Mouse (Mus musculus): ENCODE data around the gene Gm20388. TPM values are rescaled to one million over a fixed set of nuclear protein-coding genes. Genes with fewer than 3 reads are reported as not detected.

Gene Gm20388
- polyA plus RNA-seq, 1 experiment from 2014 or later = 5.3 TPM

DNA sequence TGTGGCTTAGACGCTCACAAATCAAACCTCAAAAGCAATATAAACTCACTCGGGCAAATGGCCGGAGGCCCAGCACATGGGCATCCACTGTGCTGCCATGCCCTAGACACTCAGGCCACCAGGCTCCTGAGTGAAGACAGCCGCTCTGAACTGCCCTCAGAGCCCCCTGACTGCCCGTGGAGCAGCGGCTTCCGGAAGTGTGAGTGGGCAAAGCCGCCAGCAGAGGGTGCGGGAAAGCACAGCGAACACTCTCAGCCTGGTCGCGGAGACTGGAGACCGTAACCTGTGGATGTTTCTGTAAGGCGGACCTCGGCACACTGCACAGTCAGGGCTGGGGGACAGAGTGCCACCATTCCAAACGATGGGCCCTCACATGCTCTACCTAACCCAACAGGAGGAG, 1647.9 kb downstream of the Gm20388 start:
- Histone ChIP-seq H3K27ac (ENCODE audit: low read depth, low read length) (no peak overlapping the region), H3K4me2 (no peak overlapping the region), H3K27me3 (replicated peaks; ENCODE audit: control insufficient read depth, insufficient read depth, low read length) (no peaks in the 10 kb centered on the region), H3K4me3 (ENCODE audit: low read depth, low read length) (no peak overlapping the region), H3K9ac (ENCODE audit: low read depth, low read length) (no peak overlapping the region), H3K4me1 (replicated peaks; ENCODE audit: control insufficient read depth, insufficient read depth, low read length) (0 out of 2 replicates have a peak, but pooled peaks cover 3% of the 10 kb centered on the region), H3K36me3 (ENCODE audit: control insufficient read depth, insufficient read depth, low read length) (peaks cover 28% of the 10 kb centered on the region), H3K9me3 (ENCODE audit: control insufficient read depth, low read length) (no peaks in the 10 kb centered on the region)
- WGBS = 91% methylated on average over 16 of the region's 16 CpGs
- ATAC-seq (replicated peaks; ENCODE audit: low FRiP score) (no peak), DNase-seq (ENCODE audit: low spot score) (no peak)

GRCm38 (mm10) chr8:121559801-121560200, 1649.2 kb downstream of the Gm20388 start:
- no peak for DNase-seq (ENCODE audit: low spot score)
- H3K36me3 ChIP-seq (ENCODE audit: control insufficient read depth, insufficient read depth, low read length) = peaks cover 17% of the 10 kb centered on the region
- no peaks in the 10 kb centered on the region for H3K27me3 ChIP-seq (replicated peaks; ENCODE audit: control insufficient read depth, insufficient read depth, low read length)
- H3K27ac ChIP-seq (ENCODE audit: low read depth, low read length) = no peak overlapping the region
- H3K9me3 ChIP-seq (ENCODE audit: control insufficient read depth, low read length) = no peaks in the 10 kb centered on the region
- H3K9ac ChIP-seq (ENCODE audit: low read depth, low read length) = no peak overlapping the region
- no peak overlapping the region for H3K4me3 ChIP-seq (ENCODE audit: low read depth, low read length)
- WGBS = 90% methylated on average over 12 of the region's 12 CpGs
- no peak for ATAC-seq (replicated peaks; ENCODE audit: low FRiP score)
- no peak overlapping the region for H3K4me2 ChIP-seq
- 0 out of 2 replicates have a peak, but pooled peaks cover 3% of the 10 kb centered on the region for H3K4me1 ChIP-seq (replicated peaks; ENCODE audit: control insufficient read depth, insufficient read depth, low read length)

DNA sequence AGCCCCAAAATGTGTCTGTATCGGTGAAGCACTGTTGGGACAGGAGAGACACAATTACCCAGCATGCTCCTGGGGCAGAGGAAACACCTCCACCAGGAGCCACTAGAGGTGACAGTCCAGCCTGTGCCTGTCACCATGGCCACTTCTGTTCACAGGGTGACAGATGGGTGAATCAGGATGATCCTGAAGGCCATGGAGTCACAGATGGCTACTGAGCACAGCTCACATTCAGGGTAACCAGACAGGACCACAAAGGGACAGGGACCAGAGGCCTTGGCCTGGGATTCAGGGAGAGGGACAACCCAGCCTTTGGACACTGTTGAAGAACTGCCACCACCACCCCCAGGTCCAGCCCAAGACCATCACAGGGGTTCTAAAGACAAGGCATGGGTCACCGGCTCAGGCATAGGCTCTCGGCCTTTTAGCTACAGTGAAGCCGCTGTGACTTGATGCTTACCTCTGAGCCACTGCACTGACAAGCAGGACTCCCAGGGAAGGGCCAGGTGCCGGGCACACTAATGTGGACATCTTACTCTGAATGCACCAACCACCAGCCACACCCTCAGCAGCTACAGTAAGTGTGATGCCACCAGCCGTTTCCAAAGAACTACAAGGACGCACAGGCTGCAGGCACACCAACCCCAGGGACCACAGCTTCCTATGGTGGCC, 1649.9 kb downstream of the Gm20388 start:
- no peak overlapping the region for H3K9ac ChIP-seq (ENCODE audit: low read depth, low read length)
- ATAC-seq (replicated peaks; ENCODE audit: low FRiP score) (no peak), DNase-seq (ENCODE audit: low spot score) (no peak)
- no peaks in the 10 kb centered on the region for H3K9me3 ChIP-seq (ENCODE audit: control insufficient read depth, low read length)
- H3K27me3 ChIP-seq (replicated peaks; ENCODE audit: control insufficient read depth, insufficient read depth, low read length) = no peaks in the 10 kb centered on the region
- H3K4me2 ChIP-seq = no peak overlapping the region
- no peak overlapping the region for H3K4me3 ChIP-seq (ENCODE audit: low read depth, low read length)
- no peak overlapping the region for H3K27ac ChIP-seq (ENCODE audit: low read depth, low read length)
- 0 out of 2 replicates have a peak, but pooled peaks cover 3% of the 10 kb centered on the region for H3K4me1 ChIP-seq (replicated peaks; ENCODE audit: control insufficient read depth, insufficient read depth, low read length)
- H3K36me3 ChIP-seq (ENCODE audit: control insufficient read depth, insufficient read depth, low read length) = peaks cover 11% of the 10 kb centered on the region
- WGBS = 94% methylated on average over 7 of the region's 7 CpGs

GRCm38 (mm10) chr8:121561636-121562345, 1651.2 kb downstream of the Gm20388 start:
- H3K27ac ChIP-seq (ENCODE audit: low read depth, low read length) = no peak overlapping the region
- 0 out of 2 replicates have a peak, but pooled peaks cover 3% of the 10 kb centered on the region for H3K4me1 ChIP-seq (replicated peaks; ENCODE audit: control insufficient read depth, insufficient read depth, low read length)
- no peaks in the 10 kb centered on the region for H3K27me3 ChIP-seq (replicated peaks; ENCODE audit: control insufficient read depth, insufficient read depth, low read length)
- no peak for ATAC-seq (replicated peaks; ENCODE audit: low FRiP score)
- no peak for DNase-seq (ENCODE audit: low spot score)
- H3K36me3 ChIP-seq (ENCODE audit: control insufficient read depth, insufficient read depth, low read length) = peaks cover 7% of the 10 kb centered on the region
- no peak overlapping the region for H3K4me2 ChIP-seq
- H3K4me3 ChIP-seq (ENCODE audit: low read depth, low read length) = no peak overlapping the region
- 86% methylated on average over 16 of the region's 16 CpGs for WGBS
- no peaks in the 10 kb centered on the region for H3K9me3 ChIP-seq (ENCODE audit: control insufficient read depth, low read length)
- no peak overlapping the region for H3K9ac ChIP-seq (ENCODE audit: low read depth, low read length)

- Histone ChIP-seq H3K27me3 (replicated peaks; ENCODE audit: control insufficient read depth, insufficient read depth, low read length) (no peaks in the 10 kb centered on the region), H3K27ac (ENCODE audit: low read depth, low read length) (no peak overlapping the region), H3K4me2 (no peak overlapping the region), H3K9me3 (ENCODE audit: control insufficient read depth, low read length) (no peaks in the 10 kb centered on the region), H3K4me3 (ENCODE audit: low read depth, low read length) (no peak overlapping the region), H3K9ac (ENCODE audit: low read depth, low read length) (no peak overlapping the region), H3K36me3 (ENCODE audit: control insufficient read depth, insufficient read depth, low read length) (peaks cover 7% of the 10 kb centered on the region), H3K4me1 (replicated peaks; ENCODE audit: control insufficient read depth, insufficient read depth, low read length) (0 out of 2 replicates have a peak, but pooled peaks cover 5% of the 10 kb centered on the region)
- no peak for ATAC-seq (replicated peaks; ENCODE audit: low FRiP score)
- 77% methylated on average over 9 of the region's 9 CpGs for WGBS
- no peak for DNase-seq (ENCODE audit: low spot score)
Observed at GRCm38 (mm10) chr8:121562941-121563351, 1652.3 kb downstream of the Gm20388 start.

DNA sequence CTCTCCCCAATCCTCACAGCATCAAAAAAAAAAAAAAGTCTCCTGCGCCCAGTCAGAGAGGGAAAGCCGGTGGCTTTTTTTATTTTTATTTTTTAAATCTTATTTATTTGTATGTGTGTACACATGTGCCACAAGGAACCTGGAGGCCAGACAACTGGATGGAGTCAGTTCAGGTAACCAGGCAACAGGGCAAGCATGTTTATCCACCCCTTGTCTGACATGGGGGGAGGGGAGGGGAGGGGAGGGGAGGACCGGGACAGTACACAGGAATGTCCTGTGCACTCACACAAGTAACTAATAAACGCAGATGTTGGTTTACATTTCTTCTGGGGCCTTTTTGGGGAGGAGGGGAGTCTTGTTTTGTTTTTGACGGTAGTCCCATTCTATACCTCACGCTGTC, 1653.1 kb downstream of the Gm20388 start:
- no peak for DNase-seq (ENCODE audit: low spot score)
- H3K36me3 ChIP-seq (ENCODE audit: control insufficient read depth, insufficient read depth, low read length) = peaks cover 7% of the 10 kb centered on the region
- H3K27ac ChIP-seq (ENCODE audit: low read depth, low read length) = no peak overlapping the region
- H3K9ac ChIP-seq (ENCODE audit: low read depth, low read length) = no peak overlapping the region
- H3K4me2 ChIP-seq = no peak overlapping the region
- ATAC-seq (replicated peaks; ENCODE audit: low FRiP score) = no peak
- H3K9me3 ChIP-seq (ENCODE audit: control insufficient read depth, low read length) = no peaks in the 10 kb centered on the region
- no peak overlapping the region for H3K4me3 ChIP-seq (ENCODE audit: low read depth, low read length)
- peaks cover 11% of the 10 kb centered on the region for H3K4me1 ChIP-seq (replicated peaks; ENCODE audit: control insufficient read depth, insufficient read depth, low read length)
- 79% methylated on average over 6 of the region's 6 CpGs for WGBS
- no peaks in the 10 kb centered on the region for H3K27me3 ChIP-seq (replicated peaks; ENCODE audit: control insufficient read depth, insufficient read depth, low read length)

GRCm38 (mm10) chr8:121568321-121568720, 1657.7 kb downstream of the Gm20388 start:
- Histone ChIP-seq H3K9me3 (ENCODE audit: control insufficient read depth, low read length) (no peaks in the 10 kb centered on the region), H3K27ac (ENCODE audit: low read depth, low read length) (no peak overlapping the region), H3K4me1 (replicated peaks; ENCODE audit: control insufficient read depth, insufficient read depth, low read length) (peaks cover 20% of the 10 kb centered on the region), H3K4me3 (ENCODE audit: low read depth, low read length) (no peak overlapping the region), H3K27me3 (replicated peaks; ENCODE audit: control insufficient read depth, insufficient read depth, low read length) (no peaks in the 10 kb centered on the region), H3K9ac (ENCODE audit: low read depth, low read length) (no peak overlapping the region), H3K36me3 (ENCODE audit: control insufficient read depth, insufficient read depth, low read length) (no peaks in the 10 kb centered on the region; the same call in 1 of the 2 replicates), H3K4me2 (no peak overlapping the region)
- WGBS = 65% methylated on average over 6 of the region's 6 CpGs
- ATAC-seq (replicated peaks; ENCODE audit: low FRiP score) = no peak
- no peak for DNase-seq (ENCODE audit: low spot score)

- DNase-seq (ENCODE audit: low spot score) = no peak
- Histone ChIP-seq H3K4me2 (peak overlapping the region; percentile 51), H3K4me1 (replicated peaks; ENCODE audit: control insufficient read depth, insufficient read depth, low read length) (peaks cover 28% of the 10 kb centered on the region), H3K27ac (ENCODE audit: low read depth, low read length) (peak overlapping the region; percentile 32), H3K27me3 (replicated peaks; ENCODE audit: control insufficient read depth, insufficient read depth, low read length) (no peaks in the 10 kb centered on the region), H3K4me3 (ENCODE audit: low read depth, low read length) (0 out of 2 replicates have a peak overlapping the region, but pooled peaks have one; percentile 4), H3K9me3 (ENCODE audit: control insufficient read depth, low read length) (no peaks in the 10 kb centered on the region), H3K36me3 (ENCODE audit: control insufficient read depth, insufficient read depth, low read length) (no peaks in the 10 kb centered on the region; the same call in 1 of the 2 replicates), H3K9ac (ENCODE audit: low read depth, low read length) (no peak overlapping the region)
- WGBS = 57% methylated on average over 21 of the region's 21 CpGs
- no peak for ATAC-seq (replicated peaks; ENCODE audit: low FRiP score)
Observed at GRCm38 (mm10) chr8:121570335-121570734, 1659.7 kb downstream of the Gm20388 start.
